Mouse (Mus musculus) heart, postnatal 0 days (tissue): ENCODE measurements at regions not wholly inside any gene's neighbourhood (a gene's known extent, or its start where the extent isn't known, plus 50 kb on each side); places are given as distances from the start of the nearest gene placed in this dataset.

ENCODE experiments used
- ATAC-seq: fragments of 200-750 bp; cut with Nextera tagmentation; 2 replicates; pipeline ENCODE4 v1.8.0; 2017; ENCODE audit warnings: low read depth, moderate number of reproducible peaks, moderate library complexity; ENCODE audit not compliant: insufficient read depth
- DNase-seq: peaks from one replicate; pipeline ENCODE4 v3.0.0-alpha.2; 2016; ENCODE audit warnings: low spot score
- H3K27ac ChIP-seq: fragments of 300-500 bp; sonication (generic); 2 replicates; pipeline ENCODE4 v1.5.1; 2014; ENCODE audit warnings: low read depth, mild to moderate bottlenecking
- H3K27me3 ChIP-seq: fragments of 300-500 bp; sonication (generic); 2 replicates; pipeline ENCODE4 v1.6.1; 2014; ENCODE audit warnings: low read length, mixed read lengths; ENCODE audit not compliant: control insufficient read depth, insufficient read depth
- H3K36me3 ChIP-seq: fragments of 300-500 bp; sonication (generic); replicated peaks from 2 replicates; pipeline ENCODE4 v1.6.1; 2014; ENCODE audit warnings: low read length, mixed read lengths; ENCODE audit not compliant: control insufficient read depth, insufficient read depth
- H3K4me1 ChIP-seq: fragments of 300-500 bp; sonication (generic); 2 replicates; pipeline ENCODE4 v1.6.1; 2014; ENCODE audit warnings: antibody characterized with exemption; ENCODE audit not compliant: control insufficient read depth, insufficient read depth
- H3K4me2 ChIP-seq: fragments of 300-500 bp; sonication (generic); 2 replicates; pipeline ENCODE4 v1.6.1; 2014; ENCODE audit warnings: low read depth, mild to moderate bottlenecking, low read length, moderate library complexity
- H3K4me3 ChIP-seq: fragments of 300-500 bp; sonication (generic); 2 replicates; pipeline ENCODE4 v1.5.1; 2014; ENCODE audit warnings: low read depth, low read length
- H3K9ac ChIP-seq: fragments of 300-500 bp; sonication (generic); replicated peaks from 2 replicates; pipeline ENCODE4 v1.6.1; 2014; ENCODE audit warnings: low read depth, low read length, mixed read lengths
- H3K9me3 ChIP-seq: fragments of 300-500 bp; sonication (generic); replicated peaks from 2 replicates; pipeline ENCODE4 v1.6.1; 2016; ENCODE audit warnings: low read length; ENCODE audit not compliant: control insufficient read depth
- CTCF ChIP-seq: IDR thresholded peaks from 2 replicates; pipeline ENCODE4 v1.5.1; 2016; ENCODE audit warnings: antibody characterized with exemption, control low read depth, low read depth
- EP300 ChIP-seq: IDR thresholded peaks from 2 replicates; pipeline ENCODE4 v1.6.1; 2016; ENCODE audit warnings: antibody characterized with exemption, low read depth
- WGBS: fragments of 180-500 bp; shearing (Covaris S2); extraction: QIAGEN DNeasy Blood & Tissue Kit; methylation state at CpG from one replicate; pipeline ENCODE4 v1.1.7; 2014; 5-methylcytosine and 5-hydroxymethylcytosine counted together

DNA sequence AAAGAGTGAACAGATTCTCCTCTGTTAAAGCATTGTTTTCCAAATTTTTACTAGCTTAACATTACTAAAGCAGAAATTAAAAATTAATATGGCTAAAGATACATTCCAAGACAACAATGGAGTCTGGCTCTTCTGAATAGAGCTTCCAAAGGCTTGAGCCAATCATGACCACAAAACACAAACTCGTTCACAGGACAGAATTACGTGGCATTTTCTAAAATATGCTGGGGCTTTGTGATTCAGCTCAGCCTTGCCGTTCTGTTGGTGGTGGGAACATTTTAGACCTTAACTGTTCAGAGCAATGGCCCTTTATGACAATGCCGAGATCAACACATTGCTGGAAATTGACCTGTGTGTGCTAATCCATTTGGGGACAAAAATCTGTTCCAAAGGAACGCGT, 318.7 kb downstream of the Setd4 start:
- Histone ChIP-seq H3K4me1 (no peaks in the 10 kb centered on the region), H3K9me3 (no peaks in the 10 kb centered on the region), H3K9ac (no peak overlapping the region), H3K4me3 (no peak overlapping the region), H3K4me2 (no peak overlapping the region), H3K27ac (no peak overlapping the region), H3K36me3 (no peaks in the 10 kb centered on the region), H3K27me3 (0 out of 2 replicates have a peak, but pooled peaks cover 7% of the 10 kb centered on the region)
- WGBS: 91% methylated on average over 6 of the region's 6 CpGs
- ATAC-seq (no peak), DNase-seq (no peak)
- TF ChIP-seq CTCF (no peak), EP300 (no peak)

DNA sequence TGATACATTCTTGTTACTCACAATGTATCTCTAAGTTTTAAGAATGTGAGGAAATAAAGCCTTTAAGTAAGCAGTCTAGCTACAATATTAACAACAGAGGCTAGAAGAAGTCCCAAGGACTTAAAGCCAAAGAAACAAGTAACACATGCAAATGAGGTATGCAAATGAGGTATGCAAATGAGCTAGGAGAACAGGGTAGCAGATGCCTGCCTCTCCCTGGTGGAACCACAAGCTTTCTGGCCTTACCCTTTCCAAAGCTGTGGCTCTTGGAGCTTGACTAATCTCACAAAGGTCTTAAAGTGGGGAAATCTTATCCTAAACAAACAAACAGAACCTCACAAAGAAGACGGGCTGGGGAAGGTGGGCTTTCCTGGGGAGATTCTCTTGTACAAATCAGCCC, 322.1 kb downstream of the Setd4 start:
- Histone ChIP-seq H3K27ac (no peak overlapping the region), H3K4me2 (no peak overlapping the region), H3K27me3 (0 out of 2 replicates have a peak, but pooled peaks cover 7% of the 10 kb centered on the region), H3K36me3 (no peaks in the 10 kb centered on the region), H3K4me3 (no peak overlapping the region), H3K9me3 (no peaks in the 10 kb centered on the region), H3K4me1 (no peaks in the 10 kb centered on the region), H3K9ac (no peak overlapping the region)
- DNase-seq: no peak
- no peak for ATAC-seq
- 32% methylated on average over 1 of the region's 1 CpGs for WGBS
- TF ChIP-seq EP300 (no peak), CTCF (no peak)

DNA sequence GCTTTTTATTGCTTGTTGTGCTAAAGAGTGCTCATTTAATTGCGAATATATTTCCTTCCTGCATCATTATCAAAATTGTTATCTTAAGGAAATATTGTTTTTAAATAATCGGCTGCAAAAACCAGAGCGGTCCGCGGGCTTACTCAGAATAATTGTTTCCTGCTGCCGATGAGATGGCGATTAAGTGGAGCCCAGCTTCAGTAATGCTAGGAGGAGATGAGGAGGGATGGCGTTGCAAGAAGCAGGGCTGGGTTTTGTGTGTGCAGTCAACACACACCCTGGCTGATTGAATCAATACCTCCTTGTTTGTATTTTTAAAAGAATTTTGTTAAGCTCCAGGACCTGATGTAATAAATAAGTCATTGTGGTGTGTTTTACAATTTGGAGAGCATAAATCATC, 331.2 kb downstream of the Setd4 start:
- Histone ChIP-seq H3K27me3 (peaks cover 5% of the 10 kb centered on the region), H3K27ac (no peak overlapping the region), H3K9ac (no peak overlapping the region), H3K9me3 (no peaks in the 10 kb centered on the region), H3K4me3 (no peak overlapping the region), H3K4me1 (no peaks in the 10 kb centered on the region), H3K36me3 (no peaks in the 10 kb centered on the region), H3K4me2 (no peak overlapping the region)
- ATAC-seq: no peak
- DNase-seq: no peak
- 57% methylated on average over 8 of the region's 8 CpGs for WGBS
- no peak for TF ChIP-seq EP300
- no peak for TF ChIP-seq CTCF

DNA sequence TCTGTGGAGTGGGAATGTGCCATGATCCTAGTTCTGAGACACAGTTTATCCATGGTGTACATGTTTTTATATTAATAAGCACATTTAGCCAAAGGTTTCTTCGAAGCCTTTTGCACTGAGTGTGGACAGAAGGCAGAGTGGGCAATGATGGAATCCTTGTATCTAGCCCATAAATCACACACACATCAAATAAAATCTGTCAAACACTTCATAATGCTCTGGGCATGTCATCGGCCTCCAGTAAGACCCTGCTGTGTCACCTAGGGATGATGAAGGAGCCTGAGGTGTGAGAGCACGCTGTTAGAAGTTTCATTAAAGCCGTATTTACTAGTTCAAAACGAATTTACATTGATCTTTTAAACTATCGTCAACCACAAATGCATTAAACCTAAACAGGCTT, 331.7 kb downstream of the Setd4 start:
- Histone ChIP-seq H3K27me3 (peaks cover 5% of the 10 kb centered on the region), H3K9ac (no peak overlapping the region), H3K27ac (no peak overlapping the region), H3K4me1 (no peaks in the 10 kb centered on the region), H3K9me3 (no peaks in the 10 kb centered on the region), H3K4me3 (no peak overlapping the region), H3K36me3 (no peaks in the 10 kb centered on the region), H3K4me2 (no peak overlapping the region)
- no peak for TF ChIP-seq EP300
- no peak for TF ChIP-seq CTCF
- ATAC-seq (no peak), DNase-seq (no peak)
- WGBS: 66% methylated on average over 6 of the region's 6 CpGs

DNA sequence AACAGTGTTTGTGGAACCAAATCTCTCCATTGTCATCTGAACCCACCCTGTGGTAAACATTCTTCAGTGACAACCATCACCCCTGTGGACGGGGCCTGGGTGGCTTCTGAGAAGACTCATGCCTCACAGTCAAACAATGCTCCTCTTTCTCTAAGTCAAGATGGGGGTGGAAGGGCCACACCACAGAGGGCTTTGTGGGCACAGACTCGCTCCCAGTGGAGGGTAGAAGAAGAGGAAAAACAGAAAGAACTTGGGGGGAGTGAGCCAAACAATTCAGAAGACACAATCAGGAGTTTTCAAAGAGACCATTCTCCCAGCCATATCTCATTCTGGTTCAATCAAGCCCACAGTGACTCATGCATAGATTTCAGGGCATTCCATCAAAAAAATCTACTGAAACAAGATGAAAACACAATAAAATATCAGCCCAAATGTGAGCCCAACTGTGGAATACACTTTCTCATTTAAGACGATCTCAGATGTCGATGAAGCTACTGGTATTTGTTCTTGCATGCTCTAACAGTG, 339.7 kb downstream of the Setd4 start:
- WGBS: 63% methylated on average over 4 of the region's 4 CpGs
- H3K36me3 ChIP-seq: no peaks in the 10 kb centered on the region
- no peaks in the 10 kb centered on the region for H3K4me1 ChIP-seq
- TF ChIP-seq EP300 (no peak), CTCF (no peak)
- DNase-seq (no peak), ATAC-seq (no peak)
- H3K9ac ChIP-seq: no peak overlapping the region
- H3K27me3 ChIP-seq: no peaks in the 10 kb centered on the region
- H3K27ac ChIP-seq: no peak overlapping the region
- H3K4me2 ChIP-seq: no peak overlapping the region
- no peak overlapping the region for H3K4me3 ChIP-seq
- H3K9me3 ChIP-seq: no peaks in the 10 kb centered on the region

DNA sequence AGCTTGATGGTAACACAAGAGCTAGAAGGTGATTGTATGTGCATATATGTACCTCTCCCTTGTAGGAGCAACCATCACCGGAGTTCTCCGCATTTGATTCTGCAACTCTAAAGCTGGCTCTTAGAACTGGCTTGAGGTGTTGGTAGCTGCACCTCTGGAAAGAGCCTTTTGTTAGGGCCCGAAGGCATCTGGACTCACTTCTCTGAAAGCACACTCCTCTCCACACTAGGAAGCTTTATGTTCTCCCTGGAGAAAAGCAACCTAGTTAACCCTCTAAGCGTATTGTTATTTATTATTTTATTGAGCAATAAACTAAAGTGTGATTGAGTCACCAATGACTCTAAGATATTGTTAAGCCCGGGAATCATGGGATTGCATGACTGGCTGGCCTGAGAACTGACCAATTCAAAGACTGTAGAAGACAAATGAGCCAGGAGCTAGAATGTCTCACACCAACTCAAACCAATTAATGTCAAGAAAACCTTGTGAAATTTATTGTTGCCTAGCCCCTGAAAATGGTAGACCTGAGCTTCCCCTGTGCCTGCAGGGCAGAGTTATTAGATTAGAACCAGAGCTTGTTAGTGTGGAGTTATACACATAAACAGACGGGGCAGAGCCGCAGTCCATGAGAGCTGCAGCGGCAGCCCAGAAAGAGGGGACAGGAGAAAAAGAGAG, 340.6 kb downstream of the Setd4 start:
- TF ChIP-seq EP300 (no peak), CTCF (no peak)
- no peak overlapping the region for H3K27ac ChIP-seq
- H3K4me1 ChIP-seq: no peaks in the 10 kb centered on the region
- 82% methylated on average over 8 of the region's 8 CpGs for WGBS
- H3K9ac ChIP-seq: no peak overlapping the region
- H3K27me3 ChIP-seq: no peaks in the 10 kb centered on the region
- ATAC-seq (no peak), DNase-seq (no peak)
- no peak overlapping the region for H3K4me3 ChIP-seq
- H3K4me2 ChIP-seq: no peak overlapping the region
- H3K9me3 ChIP-seq: no peaks in the 10 kb centered on the region
- H3K36me3 ChIP-seq: no peaks in the 10 kb centered on the region
